Mouse (Mus musculus) ES-E14 (cell line): ENCODE results near the gene Nfrkb. TPM values are rescaled to one million over a fixed set of nuclear protein-coding genes. Genes with fewer than 3 reads are reported as not detected.

Experiments
- DNase-seq: peaks from one replicate; pipeline ENCODE4 v3.0.0-alpha.2; 2013; ENCODE audit warnings: low read depth, low spot score
- H3K27ac ChIP-seq: 2 replicates; pipeline ENCODE4 v1.5.1; 2012; ENCODE audit warnings: low read depth, mild to moderate bottlenecking, low read length, moderate library complexity, mixed read lengths; ENCODE audit not compliant: poor library complexity, insufficient read depth, severe bottlenecking
- H3K36me3 ChIP-seq: 2 replicates; pipeline ENCODE4 v1.6.1; 2012; ENCODE audit warnings: mild to moderate bottlenecking, low read length, moderate library complexity, mixed read lengths; ENCODE audit not compliant: control insufficient read depth, poor library complexity, insufficient read depth, severe bottlenecking
- H3K4me1 ChIP-seq, 2 experiments: fragments of 150-350 bp in 1 of 2; sonication (generic) in 1 of 2; 2 replicates each; pipeline ENCODE4 v1.6.1; 2012; ENCODE audit warnings: low read length in 2 of 2, mild to moderate bottlenecking in 1 of 2, mixed read lengths in 1 of 2; ENCODE audit not compliant: control insufficient read depth in 2 of 2, insufficient read depth in 2 of 2, poor library complexity in 1 of 2
- H3K4me3 ChIP-seq, 2 experiments: fragments of 150-350 bp in 1 of 2; sonication (generic) in 1 of 2; 2 replicates each; pipeline ENCODE4 v1.5.1; 2012; ENCODE audit warnings: low read length in 2 of 2, low read depth in 1 of 2, mild to moderate bottlenecking in 1 of 2, mixed read lengths in 1 of 2; ENCODE audit not compliant: insufficient read depth in 1 of 2, poor library complexity in 1 of 2, severe bottlenecking in 1 of 2
- H3K9ac ChIP-seq: 2 replicates; pipeline ENCODE4 v1.6.1; 2012; ENCODE audit warnings: low read depth, mild to moderate bottlenecking, low read length, mixed read lengths; ENCODE audit not compliant: poor library complexity, insufficient read depth, severe bottlenecking
- H3K9me3 ChIP-seq: fragments of 150-350 bp; sonication (generic); 2 replicates; pipeline ENCODE4 v1.6.1; 2012; ENCODE audit warnings: low read depth, mild to moderate bottlenecking, low read length; ENCODE audit not compliant: control insufficient read depth, insufficient read depth
- CHD2 ChIP-seq: IDR thresholded peaks from 2 replicates; pipeline ENCODE4 v1.6.1; 2014; ENCODE audit warnings: mild to moderate bottlenecking, low read depth, low read length, inconsistent platforms
- HCFC1 ChIP-seq: IDR thresholded peaks from 2 replicates; pipeline ENCODE4 v1.6.1; 2012; ENCODE audit warnings: low read length, inconsistent platforms, borderline replicate concordance; ENCODE audit not compliant: insufficient read depth
- MAFK ChIP-seq: IDR thresholded peaks from 2 replicates; pipeline ENCODE4 v1.6.1; 2014; ENCODE audit warnings: mild to moderate bottlenecking, low read depth, low read length, inconsistent platforms; ENCODE audit not compliant: insufficient read depth
- ZC3H11A ChIP-seq: IDR thresholded peaks from 2 replicates; pipeline ENCODE4 v1.6.1; 2012; ENCODE audit warnings: low read depth, mild to moderate bottlenecking, inconsistent platforms, low read length, borderline replicate concordance
- ZNF384 ChIP-seq: IDR thresholded peaks from 2 replicates; pipeline ENCODE4 v1.6.1; 2012; ENCODE audit warnings: low read depth, low read length, inconsistent platforms
- in situ Hi-C, 2 experiments: fragments of 600-800 bp; cut with MboI; formaldehyde crosslinking; loops; one replicate each; pipeline ENCODE4 v1.15.1; 2025; ENCODE audit warnings: low sequenced_read_pairs in 2 of 2, inconsistent platforms in 1 of 2; ENCODE audit not compliant: unreplicated experiment in 2 of 2
- total RNA-seq: library from RNA; depleted of rRNA; stranded (reverse); fragments of 300-350 nt; gene quantifications from 2 replicates; pipeline ENCODE4 v1.2.3, GENCODE M21; 2012

Nfrkb gene
- total RNA-seq, 1 experiment, result 26.1 TPM

DNA sequence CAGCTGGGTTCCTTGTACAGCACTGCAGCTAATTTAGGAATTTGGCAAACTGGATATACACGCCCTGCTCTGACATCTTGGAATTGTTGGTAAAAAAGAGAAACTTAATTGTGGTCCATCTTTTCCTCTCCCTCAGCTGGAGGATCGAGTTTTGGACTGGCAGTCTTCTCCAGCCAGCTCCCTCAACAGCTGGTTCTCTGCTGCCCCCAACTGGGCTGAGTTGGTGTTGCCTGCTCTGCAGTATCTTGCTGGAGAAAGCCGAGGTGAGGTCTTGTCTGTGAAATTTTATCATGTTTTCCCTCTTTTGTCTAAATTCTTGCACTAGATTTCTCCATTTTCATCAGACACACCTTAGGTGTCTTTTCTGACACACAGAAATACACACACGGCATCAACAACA lies 14.4 kb downstream of the Nfrkb start:
- H3K4me1 ChIP-seq, result no peaks in the 10 kb centered on the region
- H3K9ac ChIP-seq, result no peak overlapping the region
- no peak overlapping the region for H3K4me3 ChIP-seq
- in situ Hi-C loops, result no loop called here
- DNase-seq, result peak; percentile 63
- no peak overlapping the region for H3K27ac ChIP-seq
- H3K9me3 ChIP-seq, result no peaks in the 10 kb centered on the region
- H3K36me3 ChIP-seq, result peaks cover 40% of the 10 kb centered on the region
- 0 out of 2 replicates have a peak, but pooled peaks have one; percentile 4 for TF ChIP-seq ZC3H11A
- TF ChIP-seq MAFK, result no peak
- TF ChIP-seq HCFC1, result no peak
- no peak for TF ChIP-seq CHD2
- no peak for TF ChIP-seq ZNF384

DNA sequence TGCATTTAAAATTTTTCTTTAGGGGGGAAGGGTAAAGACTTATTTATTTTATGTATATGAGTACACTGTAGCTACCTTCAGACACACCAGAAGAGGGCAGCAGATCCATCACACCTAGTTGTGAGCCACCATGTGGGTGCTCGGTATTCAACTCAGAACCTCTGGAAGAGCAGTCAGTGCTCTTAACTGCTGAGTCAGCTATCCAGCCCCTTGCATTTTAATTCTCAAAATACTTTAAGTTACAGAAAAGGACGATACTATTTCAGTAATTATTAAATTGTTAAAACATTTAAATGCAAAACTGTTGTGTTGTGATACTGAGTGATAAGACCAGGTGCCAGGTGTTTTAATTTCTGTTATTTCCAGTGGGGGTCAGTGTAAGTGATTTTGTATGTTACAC lies 18.3 kb downstream of the Nfrkb start:
- H3K27ac ChIP-seq, result no peak overlapping the region
- no peaks in the 10 kb centered on the region for H3K4me1 ChIP-seq
- H3K9me3 ChIP-seq, result no peaks in the 10 kb centered on the region
- TF ChIP-seq ZNF384 (no peak), CHD2 (no peak), MAFK (peak; percentile 84)
- no peak overlapping the region for H3K9ac ChIP-seq
- no peak for DNase-seq
- H3K4me3 ChIP-seq, result no peak overlapping the region
- in situ Hi-C loops, result no loop called here
- peaks cover 35% of the 10 kb centered on the region for H3K36me3 ChIP-seq

DNA sequence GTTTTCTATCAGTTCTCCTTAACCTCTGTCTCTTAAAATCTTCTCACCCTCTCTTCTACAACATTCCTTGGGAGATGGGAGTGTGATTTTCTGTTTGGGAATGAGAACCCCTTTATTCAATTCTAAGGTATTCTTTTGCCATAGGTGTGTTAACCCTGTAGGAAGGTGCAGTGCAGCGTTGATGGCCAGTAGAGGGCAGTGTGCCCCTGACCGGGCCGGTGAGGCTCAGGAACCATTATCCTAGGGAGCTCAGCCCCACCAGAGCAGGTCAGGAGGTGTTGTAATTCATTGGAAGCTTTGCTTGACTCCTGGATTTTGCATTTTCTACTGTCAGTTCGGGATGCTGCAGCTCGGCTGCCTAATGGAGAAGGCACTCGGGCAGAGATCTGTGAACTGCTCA lies 19.2 kb downstream of the Nfrkb start:
- Histone ChIP-seq H3K36me3 (peaks cover 40% of the 10 kb centered on the region), H3K4me1 (no peaks in the 10 kb centered on the region), H3K27ac (no peak overlapping the region), H3K4me3 (no peak overlapping the region), H3K9ac (no peak overlapping the region), H3K9me3 (no peaks in the 10 kb centered on the region)
- DNase-seq, result peak; percentile 62
- in situ Hi-C loops, result no loop called here
- TF ChIP-seq CHD2 (no peak), ZC3H11A (peak; percentile 31; the same call in 1 of the 2 replicates)

DNA sequence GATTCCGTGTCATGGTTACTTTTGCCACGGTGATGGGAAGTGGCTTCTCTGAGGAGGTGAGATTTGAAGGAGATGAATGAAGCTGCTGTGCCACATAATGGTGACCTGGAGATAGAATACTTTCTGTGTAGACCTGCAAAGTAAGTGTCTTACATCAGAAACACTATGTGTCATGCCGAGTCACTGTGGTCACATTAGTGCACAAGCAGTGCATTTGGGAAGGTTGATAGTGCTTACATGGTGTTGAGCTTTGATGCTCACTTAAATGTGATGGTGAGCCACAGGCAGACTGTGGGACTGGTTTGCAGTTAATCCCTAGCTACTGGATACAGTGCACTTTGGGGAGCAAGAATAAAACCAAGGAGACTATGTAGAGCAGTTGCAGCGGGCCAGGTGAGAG lies 26.2 kb downstream of the Nfrkb start:
- no peak for TF ChIP-seq HCFC1
- no peak for TF ChIP-seq ZNF384
- TF ChIP-seq MAFK, result no peak
- TF ChIP-seq ZC3H11A, result no peak
- TF ChIP-seq CHD2, result no peak
- in situ Hi-C loops, result no loop called here
- DNase-seq, result no peak
- Histone ChIP-seq H3K9ac (no peak overlapping the region), H3K4me1 (no peaks in the 10 kb centered on the region), H3K4me3 (no peak overlapping the region), H3K27ac (no peak overlapping the region), H3K9me3 (no peaks in the 10 kb centered on the region), H3K36me3 (peaks cover 54% of the 10 kb centered on the region)

DNA sequence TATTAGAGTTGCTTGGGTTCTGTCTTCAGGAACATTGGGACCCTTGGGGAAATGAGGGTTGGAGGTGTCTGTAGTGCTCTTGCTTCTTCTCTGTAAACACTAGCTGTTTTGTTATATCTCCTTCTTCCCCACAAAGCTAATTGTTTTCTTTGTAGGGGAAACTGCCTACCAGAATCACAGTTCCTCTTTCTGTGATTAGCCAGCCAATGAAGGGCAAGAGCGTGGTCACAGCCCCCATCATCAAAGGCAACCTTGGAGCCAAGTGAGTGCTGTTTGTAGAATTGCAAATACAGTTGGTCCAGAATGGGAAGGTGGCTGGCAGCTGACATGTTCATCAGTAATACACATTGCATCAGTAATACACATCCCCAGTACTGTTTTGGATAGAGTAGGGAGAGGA lies 32.8 kb downstream of the Nfrkb start:
- H3K9ac ChIP-seq, result no peak overlapping the region
- no peaks in the 10 kb centered on the region for H3K4me1 ChIP-seq
- no peaks in the 10 kb centered on the region for H3K9me3 ChIP-seq
- TF ChIP-seq CHD2 (no peak), ZC3H11A (no peak), MAFK (no peak), ZNF384 (no peak), HCFC1 (no peak)
- no peak overlapping the region for H3K4me3 ChIP-seq
- H3K27ac ChIP-seq, result no peak overlapping the region
- no peak for DNase-seq
- in situ Hi-C loops, result no loop called here
- peaks cover 45% of the 10 kb centered on the region for H3K36me3 ChIP-seq
